Mouse (Mus musculus) heart, embryonic 14.5 days (tissue): ENCODE measurements around the gene Iffo1. TPM values are rescaled to one million over a fixed set of nuclear protein-coding genes. Genes with fewer than 3 reads are reported as not detected.
A peak's percentile ranks its signal among the peaks of the same experiment; 100 is the strongest.
"Not testable (repeated sequence)": the region's sequence is repeated elsewhere in the genome, so short reads cannot be mapped to it uniquely, and the experiment has no call there.

Experiments used
- ATAC-seq: fragments of 200-750 bp; cut with Nextera tagmentation; 2 replicates; pipeline ENCODE4 v1.8.0; 2017; ENCODE audit warnings: low read depth, moderate TSS enrichment; ENCODE audit not compliant: insufficient number of reproducible peaks, insufficient read depth, low FRiP score
- H3K27ac ChIP-seq, 2 experiments: fragments of 200-500 bp in 1 of 2; fragments of 300-500 bp in 1 of 2; sonication (generic) in 1 of 2; replicated peaks in 1 of 2; 2 replicates each; pipeline ENCODE4 v1.5.1; 2012 to 2014; ENCODE audit warnings: low read depth in 2 of 2, low read length in 2 of 2, control low read depth in 1 of 2, mild to moderate bottlenecking in 1 of 2, mixed read lengths in 1 of 2; ENCODE audit not compliant: control insufficient read depth in 1 of 2, insufficient read depth in 1 of 2
- H3K27me3 ChIP-seq: fragments of 300-500 bp; sonication (generic); 2 replicates; pipeline ENCODE4 v1.6.1; 2014; ENCODE audit warnings: mild to moderate bottlenecking, low read length, control low read depth; ENCODE audit not compliant: control insufficient read depth, insufficient read depth
- H3K36me3 ChIP-seq: fragments of 300-500 bp; sonication (generic); 2 replicates; pipeline ENCODE4 v1.6.1; 2014; ENCODE audit warnings: mild to moderate bottlenecking, control low read depth, low read length, mixed read lengths; ENCODE audit not compliant: control insufficient read depth, insufficient read depth
- H3K4me1 ChIP-seq, 2 experiments: fragments of 200-500 bp in 1 of 2; fragments of 300-500 bp in 1 of 2; sonication (generic) in 1 of 2; 2 replicates each; pipeline ENCODE4 v1.6.1; 2012 to 2014; ENCODE audit warnings: low read length in 2 of 2, control low read depth in 1 of 2, mixed read lengths in 1 of 2; ENCODE audit not compliant: control insufficient read depth in 2 of 2, insufficient read depth in 2 of 2
- H3K4me2 ChIP-seq: fragments of 300-500 bp; sonication (generic); 2 replicates; pipeline ENCODE4 v1.6.1; 2014; ENCODE audit warnings: mild to moderate bottlenecking, low read length
- H3K4me3 ChIP-seq, 2 experiments: fragments of 200-500 bp in 1 of 2; fragments of 300-500 bp in 1 of 2; sonication (generic) in 1 of 2; 2 replicates each; pipeline ENCODE4 v1.5.1; 2012 to 2014; ENCODE audit warnings: low read length in 2 of 2, mild to moderate bottlenecking in 2 of 2, control low read depth in 1 of 2, low read depth in 1 of 2, moderate library complexity in 1 of 2; ENCODE audit not compliant: control insufficient read depth in 1 of 2, insufficient read depth in 1 of 2
- H3K9ac ChIP-seq: fragments of 300-500 bp; sonication (generic); 2 replicates; pipeline ENCODE4 v1.6.1; 2014; ENCODE audit warnings: mild to moderate bottlenecking, low read length
- H3K9me3 ChIP-seq: fragments of 300-500 bp; sonication (generic); 2 replicates; pipeline ENCODE4 v1.6.1; 2016; ENCODE audit warnings: low read length, control low read depth; ENCODE audit not compliant: control insufficient read depth
- WGBS: fragments of 180-500 bp; shearing (Covaris S2); extraction: QIAGEN DNeasy Blood & Tissue Kit; methylation state at CpG from one replicate; pipeline ENCODE4 v1.1.7; 2014; 5-methylcytosine and 5-hydroxymethylcytosine counted together
- polyA plus RNA-seq: library from polyadenylated mRNA; unstranded; fragments of >200 nt; fragmentation: Nextera tagmentation; extraction: Ambion mirVana; gene quantifications from 2 replicates; pipeline ENCODE4 v1.2.1, GENCODE M21; 2014

Iffo1 gene
- polyA plus RNA-seq, 1 experiment from 2014 or later = 9.7 TPM

GRCm38 (mm10) chr6:125162615-125163305, 17.7 kb downstream of the Iffo1 start:
- H3K27me3 ChIP-seq, H3K9me3 ChIP-seq, ATAC-seq: not testable (repeated sequence)
- H3K4me3 ChIP-seq = peak overlapping the region; percentile 76 to 86
- H3K4me1 ChIP-seq = peaks cover 22 to 42% of the 10 kb centered on the region in 2 experiments
- peak overlapping the region; percentile 97 for H3K9ac ChIP-seq
- WGBS = 40% methylated on average over 9 of the region's 16 CpGs
- peak overlapping the region; percentile 70 for H3K4me2 ChIP-seq
- H3K27ac ChIP-seq = peak overlapping the region; percentile 51 to 86; a peak in 3 of 4 replicates
- H3K36me3 ChIP-seq = peaks cover 69% of the 10 kb centered on the region

GRCm38 (mm10) chr6:125163801-125164657, 19.0 kb downstream of the Iffo1 start:
- Histone ChIP-seq H3K4me2 (peak overlapping the region; percentile 70), H3K9ac (peak overlapping the region; percentile 97), H3K4me3 (peak overlapping the region; percentile 76 to 86), H3K36me3 (peaks cover 71% of the 10 kb centered on the region), H3K9me3 (no peaks in the 10 kb centered on the region), H3K4me1 (peaks cover 24 to 45% of the 10 kb centered on the region in 2 experiments), H3K27ac (peak overlapping the region; percentile 98 to 100), H3K27me3 (no peaks in the 10 kb centered on the region)
- WGBS = 5% methylated on average over 20 of the region's 20 CpGs
- ATAC-seq = no peak

GRCm38 (mm10) chr6:125164672-125165327, 19.8 kb downstream of the Iffo1 start:
- WGBS = under 1% methylated on average over 39 of the region's 39 CpGs
- Histone ChIP-seq H3K27me3 (no peaks in the 10 kb centered on the region), H3K27ac (peak overlapping the region; percentile 98 to 100), H3K4me2 (peak overlapping the region; percentile 70), H3K9me3 (no peaks in the 10 kb centered on the region), H3K36me3 (peaks cover 71% of the 10 kb centered on the region), H3K4me3 (peak overlapping the region; percentile 76 to 86), H3K4me1 (peaks cover 24 to 45% of the 10 kb centered on the region in 2 experiments), H3K9ac (peak overlapping the region; percentile 97)
- no peak for ATAC-seq

- peak overlapping the region; percentile 100 for H3K27ac ChIP-seq
- peak overlapping the region; percentile 97 for H3K9ac ChIP-seq
- peak overlapping the region; percentile 70 for H3K4me2 ChIP-seq
- H3K9me3 ChIP-seq = no peaks in the 10 kb centered on the region
- peaks cover 71% of the 10 kb centered on the region for H3K36me3 ChIP-seq
- peak; percentile 81 for ATAC-seq
- peak overlapping the region; percentile 76 to 86 for H3K4me3 ChIP-seq
- no peaks in the 10 kb centered on the region for H3K27me3 ChIP-seq
- peaks cover 24 to 39% of the 10 kb centered on the region in 2 experiments for H3K4me1 ChIP-seq
- WGBS = under 1% methylated on average over 34 of the region's 36 CpGs
Measured at GRCm38 (mm10) chr6:125165328-125165891, 20.4 kb downstream of the Iffo1 start.

GRCm38 (mm10) chr6:125166051-125166751, 21.2 kb downstream of the Iffo1 start, which contains the start of gene Gapdh:
TSS of gene Gapdh (minus strand) at chr6:125166467.
- Histone ChIP-seq H3K9me3 (no peaks in the 10 kb centered on the region), H3K27me3 (no peaks in the 10 kb centered on the region), H3K27ac (peak within 1 kb of the TSS; percentile 100), H3K36me3 (peaks cover 71% of the 10 kb centered on the region), H3K4me1 (peaks cover 16 to 31% of the 10 kb centered on the region in 2 experiments), H3K9ac (peak within 1 kb of the TSS; percentile 97), H3K4me2 (peak within 1 kb of the TSS; percentile 70), H3K4me3 (peak within 1 kb of the TSS; percentile 76 to 86)
- WGBS = 0% methylated on average over 18 of the region's 18 CpGs
- peak; percentile 82 for ATAC-seq

- Histone ChIP-seq H3K4me1 (peaks cover 13 to 24% of the 10 kb centered on the region in 2 experiments), H3K9ac (peak overlapping the region; percentile 97), H3K27ac (peak overlapping the region; percentile 100), H3K4me2 (peak overlapping the region; percentile 70), H3K36me3 (peaks cover 71% of the 10 kb centered on the region), H3K9me3 (no peaks in the 10 kb centered on the region), H3K4me3 (peak overlapping the region; percentile 67 to 76), H3K27me3 (no peaks in the 10 kb centered on the region)
- 14% methylated on average over 10 of the region's 10 CpGs for WGBS
- ATAC-seq = peak; percentile 62
Measured at GRCm38 (mm10) chr6:125166861-125167650, 22.0 kb downstream of the Iffo1 start.
